Mouse (Mus musculus) layer of hippocampus, adult 11-12 months (tissue): ENCODE measurements around the gene Zbtb20.

Experiments
- DNase-seq: peaks from one replicate; pipeline ENCODE4 v3.0.0; 2022; ENCODE audit warnings: low spot score

Zbtb20 gene

DNA sequence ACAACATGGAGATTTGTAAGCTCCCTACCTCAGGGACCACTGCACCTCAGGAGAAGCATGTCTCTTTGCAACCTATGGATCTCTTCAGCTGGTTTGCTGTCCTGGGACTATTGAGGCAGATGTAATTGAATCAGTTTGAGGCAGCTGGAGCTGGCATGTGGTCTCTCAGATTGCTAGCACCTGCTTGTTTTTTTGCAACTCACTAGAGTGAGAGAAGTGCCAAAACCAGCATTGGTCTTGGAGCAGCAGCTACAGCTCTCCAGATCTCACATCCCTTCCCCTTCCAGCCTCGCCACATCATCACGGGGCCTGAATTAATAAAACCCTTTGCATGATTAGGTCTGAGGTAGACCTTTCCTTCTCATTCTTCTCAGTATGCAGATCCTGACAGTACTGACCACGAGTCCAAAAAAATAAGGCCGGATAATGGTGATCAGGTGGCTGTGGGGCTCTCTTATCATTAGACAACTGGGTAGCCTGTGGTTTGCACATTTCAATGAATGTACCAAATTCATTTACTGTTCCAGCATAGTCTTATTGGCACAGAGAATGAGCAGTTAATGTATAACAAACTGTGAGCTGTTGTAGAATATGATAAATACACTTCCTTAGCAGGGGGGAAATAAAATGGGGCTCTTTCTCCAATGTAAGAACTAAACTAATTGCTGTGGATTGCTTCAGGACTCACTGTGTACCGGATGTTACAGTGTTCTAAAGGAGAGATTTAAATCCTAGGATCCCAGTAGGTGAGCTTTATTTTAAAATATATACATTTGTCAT, 205.4 kb downstream of the Zbtb20 start:
- peak; percentile 28 for DNase-seq

DNA sequence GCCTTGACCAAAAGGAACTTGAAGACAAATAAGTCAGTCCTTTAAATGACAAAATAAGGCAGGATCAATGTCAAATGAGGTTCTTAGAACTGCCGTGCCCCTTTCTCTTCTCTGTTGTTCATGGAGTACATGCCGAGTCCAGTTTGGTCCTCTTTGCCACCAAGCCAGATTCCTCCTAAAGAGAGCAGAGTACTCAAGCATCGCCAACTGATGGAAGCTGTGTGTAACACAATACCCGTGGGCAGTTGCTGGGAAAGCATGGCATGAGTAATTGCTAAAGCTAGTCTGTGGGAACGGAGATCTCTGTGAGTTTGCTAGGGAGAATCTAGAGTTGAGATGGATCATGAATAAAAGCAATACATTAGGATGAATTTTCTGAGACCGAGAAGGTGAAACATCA, 206.3 kb downstream of the Zbtb20 start:
- no peak for DNase-seq

DNA sequence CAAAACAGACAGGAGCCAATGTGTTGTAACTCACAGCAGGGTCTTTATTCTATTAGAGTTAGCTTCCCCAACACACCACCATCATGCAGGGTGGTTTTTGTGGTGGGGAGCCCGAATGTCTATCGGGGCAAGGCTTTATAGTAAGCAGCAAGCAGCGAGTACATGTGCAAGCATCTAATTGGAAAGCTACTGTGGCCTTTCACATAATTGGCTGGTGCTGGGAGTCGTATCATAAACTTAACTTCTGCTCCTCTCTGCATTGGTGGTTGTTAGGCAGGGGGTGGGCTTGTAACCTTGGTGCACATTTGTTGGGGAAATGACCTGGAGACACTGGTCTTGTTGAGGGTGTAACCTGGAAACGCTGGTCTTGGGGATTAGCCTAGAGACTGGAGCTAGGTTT, 207.1 kb downstream of the Zbtb20 start:
- no peak for DNase-seq

DNA sequence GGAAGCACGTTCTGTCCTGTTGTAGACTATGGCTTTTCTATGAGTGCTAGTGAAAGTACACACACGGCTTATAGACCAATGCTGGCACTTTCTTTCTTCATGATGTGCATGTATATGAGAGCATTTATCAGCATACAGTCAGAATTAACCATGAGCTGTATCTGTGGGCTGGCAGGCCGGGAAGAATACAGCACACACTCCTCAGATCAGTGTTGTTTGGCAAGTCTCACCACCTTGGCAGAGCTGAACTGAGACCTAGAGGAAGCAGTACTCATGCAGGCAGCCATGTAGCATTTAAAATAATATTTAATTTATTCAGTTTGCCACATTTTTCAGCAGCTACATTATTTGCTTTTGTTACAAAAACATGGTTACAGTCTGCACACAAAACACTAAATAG, 214.5 kb downstream of the Zbtb20 start:
- no peak for DNase-seq

DNA sequence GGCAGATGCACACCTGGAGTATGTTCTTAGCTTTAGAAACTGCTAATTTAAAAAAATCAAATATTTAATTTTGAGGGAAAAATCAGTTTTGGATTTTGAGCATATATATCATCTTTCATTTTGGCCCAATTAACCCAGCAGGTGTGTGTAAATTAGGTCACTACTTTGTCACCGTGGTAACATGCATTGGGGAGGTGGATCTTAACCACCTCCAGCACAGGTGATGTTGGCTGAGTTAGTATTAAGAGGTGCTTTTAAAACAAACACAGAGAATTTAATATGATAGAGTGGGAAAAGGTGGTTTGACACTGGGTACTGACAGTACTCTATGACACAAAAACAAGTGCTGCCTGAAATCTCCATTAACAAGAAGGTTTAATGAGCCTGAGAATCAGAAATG, 218.5 kb downstream of the Zbtb20 start:
- DNase-seq, result no peak

DNA sequence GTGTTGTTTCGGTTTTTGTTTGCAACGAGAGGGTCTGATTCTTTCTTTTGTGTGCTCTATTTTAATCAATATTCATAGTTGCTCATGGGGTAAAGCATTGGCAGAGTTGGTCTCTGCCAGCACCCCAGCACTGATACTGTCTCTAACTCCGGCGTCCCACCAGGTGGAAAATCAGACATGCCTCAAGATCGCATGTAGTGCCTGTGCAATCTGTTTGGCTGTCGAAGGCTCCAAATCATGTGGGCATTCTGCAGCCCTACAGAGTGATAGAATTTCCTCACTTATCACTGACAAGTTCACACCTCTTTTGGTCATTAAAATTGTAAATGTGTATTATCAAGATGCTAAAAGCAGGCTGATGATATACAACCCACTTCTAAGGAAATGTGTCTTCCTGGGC, 219.1 kb downstream of the Zbtb20 start:
- no peak for DNase-seq

DNA sequence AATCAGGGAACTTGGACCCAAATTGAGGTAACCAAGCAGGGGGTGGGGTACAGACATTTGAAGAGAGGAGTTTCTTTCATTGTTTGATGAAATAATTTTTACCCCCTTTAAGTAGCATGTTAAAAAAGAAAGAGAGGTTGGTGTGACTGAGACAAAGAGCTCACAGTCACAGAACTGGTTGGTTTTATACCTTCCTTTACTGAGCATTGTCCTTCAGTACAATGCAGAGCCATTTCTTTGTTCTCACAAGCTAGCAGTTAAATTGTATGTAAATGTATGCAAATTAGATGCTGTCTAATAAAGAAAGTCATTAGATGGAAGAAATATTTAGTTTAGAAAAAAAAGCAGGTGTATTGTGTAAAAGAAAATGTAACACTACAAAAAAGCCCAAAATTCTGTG, 220.4 kb downstream of the Zbtb20 start:
- DNase-seq, result no peak

DNA sequence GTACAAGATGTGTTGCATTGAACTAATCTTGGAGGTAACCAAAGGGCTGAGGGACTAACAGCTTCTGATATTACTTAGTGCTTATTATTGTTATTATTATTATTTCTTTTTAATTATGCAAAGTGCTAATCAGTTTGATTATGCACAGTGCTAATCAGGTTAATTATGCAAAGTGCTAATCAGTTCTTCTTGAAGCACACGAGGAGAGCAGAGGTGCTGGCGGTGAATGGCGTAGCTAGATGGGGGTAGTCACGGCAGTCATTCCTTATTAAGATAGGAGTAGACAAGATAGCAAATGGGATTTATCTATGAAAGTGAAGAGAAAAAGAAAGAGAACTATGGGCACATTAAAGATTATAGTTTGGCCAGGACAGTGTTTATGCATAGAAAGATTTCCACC, 222.5 kb downstream of the Zbtb20 start:
- no peak for DNase-seq

DNA sequence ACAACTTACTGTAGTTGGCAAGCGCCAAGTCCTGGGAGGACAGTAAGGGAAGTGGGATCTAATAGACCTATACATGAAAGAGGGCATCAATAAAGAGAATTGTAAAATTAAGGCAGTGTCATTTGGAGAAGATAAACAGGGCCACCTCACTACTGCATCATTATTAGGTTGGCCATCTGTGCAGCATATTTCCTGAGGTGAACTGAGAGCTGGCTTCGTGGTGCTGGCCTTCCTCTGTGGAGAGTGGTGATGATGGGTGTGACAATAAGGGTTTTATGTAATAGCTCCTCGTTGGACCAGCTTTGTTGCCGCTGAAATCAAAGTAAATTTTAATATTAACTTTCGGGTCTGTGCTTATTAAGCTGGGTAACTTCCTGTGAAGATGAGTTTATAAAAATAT, 223.0 kb downstream of the Zbtb20 start:
- DNase-seq, result no peak

DNA sequence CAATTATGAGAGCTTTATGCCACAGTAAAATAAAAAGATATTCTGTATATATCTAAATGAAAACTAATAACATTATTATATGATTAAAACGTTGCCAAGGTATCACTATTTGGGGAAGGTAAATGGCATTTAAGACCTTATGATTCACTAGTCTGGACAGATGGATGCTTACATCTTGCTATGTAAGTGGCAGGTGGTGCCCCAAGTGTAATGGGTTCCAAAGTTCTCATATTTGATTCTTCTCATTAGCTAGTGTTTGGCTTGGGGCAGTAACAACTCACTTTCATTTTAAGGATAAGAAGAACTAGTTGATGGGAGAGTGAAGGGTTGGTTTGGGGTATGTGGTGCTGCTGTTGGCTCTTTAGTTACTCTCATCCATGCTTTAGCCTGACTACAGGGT, 235.6 kb downstream of the Zbtb20 start:
- no peak for DNase-seq

DNA sequence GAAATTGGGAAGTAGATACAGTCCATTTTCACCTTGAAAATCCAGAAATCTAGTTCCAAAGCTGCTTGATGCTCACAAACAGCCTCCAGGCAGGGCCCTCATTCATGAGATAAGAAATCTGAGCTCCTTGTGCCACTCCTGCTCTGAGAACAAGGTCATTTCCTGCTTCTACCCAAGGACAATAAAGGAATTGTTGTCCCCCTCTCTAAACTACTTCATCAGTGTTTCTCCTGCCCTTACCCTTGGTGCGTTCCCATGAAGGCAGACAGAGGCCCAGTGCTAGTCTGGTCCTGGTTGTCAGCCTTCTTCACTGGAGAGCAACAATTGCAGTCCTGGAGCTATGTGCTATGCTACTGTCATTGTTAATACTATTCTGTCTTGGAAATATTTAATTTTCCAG, 238.3 kb downstream of the Zbtb20 start:
- DNase-seq, result no peak

DNA sequence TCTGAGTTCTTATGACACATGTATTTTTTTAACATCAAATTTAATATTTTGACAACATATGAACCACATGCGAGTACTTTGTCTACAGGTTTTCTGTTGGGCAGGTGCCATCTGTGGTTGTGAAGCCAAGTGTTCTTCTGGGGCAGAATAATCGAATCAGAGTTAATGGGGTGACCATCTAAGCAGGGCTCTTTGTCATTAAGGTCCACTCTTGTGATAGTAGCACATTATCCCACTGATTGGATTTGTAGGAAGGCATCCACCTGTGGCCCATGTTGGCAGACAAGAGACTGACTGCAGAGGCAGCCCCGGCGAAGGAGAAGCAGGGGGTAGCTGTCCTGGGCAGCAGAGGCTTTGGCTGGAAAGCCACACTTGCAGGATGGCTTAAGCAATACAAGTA, 254.3 kb downstream of the Zbtb20 start:
- no peak for DNase-seq

DNA sequence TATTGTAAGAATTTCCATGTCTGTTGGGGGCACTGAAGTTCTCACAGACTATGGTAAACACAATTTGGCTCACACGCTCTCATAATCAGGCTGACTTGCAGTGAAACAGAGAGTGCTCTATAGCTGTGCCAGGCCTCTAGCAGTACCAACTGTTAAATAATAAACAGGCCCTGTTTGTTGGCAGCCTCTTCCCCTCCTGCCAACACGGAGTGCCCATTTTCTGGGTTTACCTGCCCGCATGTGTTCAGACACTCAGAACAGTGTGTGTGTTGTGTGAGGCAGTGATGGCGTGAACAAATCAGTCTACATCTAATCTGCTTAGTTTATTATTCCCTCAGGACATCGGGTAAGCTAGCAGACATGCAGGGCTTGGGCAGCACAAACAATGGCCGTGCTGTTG, 254.9 kb downstream of the Zbtb20 start:
- peak; percentile 69 for DNase-seq

DNA sequence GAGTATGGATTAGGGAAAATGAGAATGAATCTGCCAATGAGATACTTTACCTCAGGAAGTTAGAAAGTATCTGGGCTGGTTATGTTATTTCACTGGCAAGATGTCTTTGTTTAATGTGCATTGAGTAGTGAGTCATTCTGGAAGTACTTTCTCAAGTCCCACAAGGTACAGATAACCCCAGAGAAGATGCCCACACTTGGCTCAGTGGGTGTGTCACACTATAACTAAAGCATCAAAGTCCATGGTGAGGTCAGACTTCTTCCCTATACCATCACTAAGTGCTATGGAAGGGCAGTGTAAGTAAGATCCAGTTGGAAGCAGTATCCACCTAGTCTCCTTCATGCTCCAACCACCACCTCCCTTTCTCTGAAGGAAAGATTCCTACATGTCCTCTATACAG, 255.4 kb downstream of the Zbtb20 start:
- DNase-seq, result no peak

DNA sequence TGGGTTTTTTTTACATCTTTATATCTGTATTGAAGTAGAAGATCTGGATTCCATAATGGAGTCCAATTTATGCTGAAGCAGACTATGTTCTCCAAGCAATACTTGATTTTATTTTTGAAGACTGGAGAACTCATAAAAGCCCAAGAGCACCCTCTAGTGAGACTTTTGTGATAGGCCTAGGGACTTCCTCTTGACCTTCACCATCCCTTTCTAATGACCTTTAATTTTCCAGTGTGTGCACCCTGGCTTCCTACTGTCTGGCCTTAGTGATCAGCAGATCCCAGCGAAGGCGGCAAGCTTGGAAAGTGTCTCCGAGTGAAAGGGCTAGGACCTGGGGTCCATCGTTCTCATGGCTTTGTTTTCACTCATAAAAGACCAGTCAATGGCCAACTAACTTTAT, 292.8 kb downstream of the Zbtb20 start:
- peak; percentile 22 for DNase-seq

DNA sequence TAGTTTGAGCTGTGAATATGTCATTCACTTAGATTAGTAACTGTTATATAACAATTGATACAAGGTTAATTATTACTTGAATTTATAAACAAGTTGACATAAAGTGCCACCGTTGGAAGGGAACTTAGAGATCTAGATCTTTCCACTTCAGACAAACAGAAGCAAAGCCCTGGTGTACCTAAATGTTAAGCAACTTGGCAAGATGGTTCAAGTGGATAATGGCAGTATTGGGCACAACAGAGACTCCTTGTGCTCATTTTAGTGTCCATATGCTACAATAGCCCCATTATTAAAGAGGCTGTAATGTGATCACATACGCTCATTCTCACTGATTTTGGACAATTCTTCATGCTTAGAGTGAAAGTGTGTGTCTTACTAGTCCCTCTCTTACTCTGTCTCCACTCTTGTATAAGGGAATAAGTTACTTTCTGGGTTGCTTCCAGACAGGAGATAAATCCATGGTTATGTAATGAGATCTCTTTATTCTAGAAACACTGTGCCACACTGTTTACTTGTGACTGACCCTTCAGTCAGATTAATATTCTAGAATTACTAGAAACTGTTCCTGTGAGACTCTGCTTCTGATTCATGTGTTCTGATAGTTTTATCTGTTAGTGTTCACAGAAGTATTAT, 293.7 kb downstream of the Zbtb20 start:
- no peak for DNase-seq

DNA sequence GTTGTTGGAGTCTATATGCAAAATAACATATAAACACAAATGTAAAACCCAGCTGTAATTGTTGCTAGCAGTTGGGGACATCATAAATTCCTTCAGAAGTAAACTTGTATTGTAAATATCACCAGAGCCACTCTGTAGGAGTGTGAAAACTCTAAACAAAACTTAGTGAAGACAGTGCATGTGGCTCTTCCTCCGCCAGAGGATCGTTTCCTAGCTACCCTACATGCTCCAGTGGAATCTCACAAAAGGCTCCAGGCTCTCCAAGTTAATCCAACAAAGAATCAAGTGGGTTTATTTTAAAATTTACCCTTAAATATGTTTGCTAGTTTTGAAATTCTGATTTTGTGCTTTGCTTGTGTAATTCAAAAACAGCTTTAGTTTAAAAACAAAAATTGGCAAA, 296.5 kb downstream of the Zbtb20 start:
- DNase-seq, result no peak

DNA sequence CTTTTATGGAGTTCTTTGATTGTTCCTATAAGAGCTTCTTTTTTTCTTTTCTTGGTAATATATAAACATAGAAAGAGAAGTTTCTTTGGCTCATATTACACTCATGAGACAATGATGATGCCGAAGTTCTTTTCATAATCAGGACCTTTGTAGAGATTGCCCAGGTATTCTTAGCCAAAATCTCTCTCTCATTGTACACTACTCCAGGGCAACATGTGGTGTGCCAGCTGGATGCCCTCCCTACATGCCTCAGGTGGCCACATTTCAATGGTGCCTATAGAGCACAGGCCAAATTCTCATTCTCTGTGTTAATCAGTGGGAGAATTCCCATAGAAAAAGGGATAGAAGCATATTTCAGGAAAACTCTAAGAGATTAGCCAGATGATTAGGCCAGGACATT, 297.2 kb downstream of the Zbtb20 start:
- DNase-seq, result no peak

DNA sequence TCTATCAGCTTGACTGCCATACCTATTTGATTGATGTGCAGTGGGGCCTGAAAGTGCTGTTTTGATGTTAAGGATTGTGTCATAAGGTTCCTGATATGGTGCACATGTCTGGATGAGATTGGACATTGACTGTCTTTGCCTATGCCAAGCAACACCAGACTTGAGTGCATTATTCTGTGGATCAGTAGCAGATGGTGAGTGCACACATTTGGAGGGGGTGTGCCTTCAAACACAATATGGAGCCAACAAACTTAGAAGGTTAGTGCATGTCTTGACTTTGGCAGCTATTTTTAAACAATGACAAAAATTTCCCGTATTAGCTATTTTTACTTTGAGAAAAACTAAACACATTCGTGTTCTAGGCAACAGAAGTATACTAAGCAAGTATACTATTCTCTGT, 299.1 kb downstream of the Zbtb20 start:
- DNase-seq, result peak; percentile 31

DNA sequence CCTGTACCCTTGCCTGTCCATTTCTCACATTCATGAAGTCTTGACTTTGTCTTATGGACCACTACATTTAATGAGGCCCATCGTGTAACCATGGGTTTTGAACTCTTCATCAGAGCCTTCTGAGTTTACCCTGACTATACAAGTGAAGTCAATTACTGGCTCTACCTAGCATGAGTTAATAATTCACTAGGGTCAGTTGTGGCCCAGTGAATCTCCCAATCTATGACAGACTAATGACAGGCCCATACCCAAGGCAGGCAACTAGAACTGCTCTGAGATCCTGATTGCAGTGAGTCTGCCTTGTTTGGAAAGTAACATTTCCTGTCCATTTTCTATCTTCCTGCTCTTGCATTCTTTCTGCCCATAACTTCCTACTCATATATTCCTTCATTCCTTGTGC, 305.4 kb downstream of the Zbtb20 start:
- no peak for DNase-seq

DNA sequence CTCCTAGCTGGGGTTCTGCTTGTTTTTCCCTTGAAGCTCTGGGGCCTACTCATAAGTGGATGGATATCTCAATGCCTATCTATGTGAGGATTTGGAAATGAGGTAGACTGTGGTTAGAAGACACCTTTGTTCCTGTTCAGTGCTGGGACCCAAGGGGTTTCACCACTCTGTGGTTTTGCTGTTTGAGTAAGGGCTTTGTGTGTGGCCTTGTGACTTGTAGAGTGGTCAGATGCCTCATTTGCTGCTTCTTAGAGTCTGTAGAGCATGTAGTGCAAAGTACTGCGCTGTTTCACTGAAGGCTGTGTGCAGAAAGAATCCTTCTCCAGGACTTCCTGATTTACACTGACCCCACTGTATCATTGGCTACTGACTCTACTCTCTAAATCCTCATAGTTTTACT, 314.7 kb downstream of the Zbtb20 start:
- DNase-seq, result no peak

DNA sequence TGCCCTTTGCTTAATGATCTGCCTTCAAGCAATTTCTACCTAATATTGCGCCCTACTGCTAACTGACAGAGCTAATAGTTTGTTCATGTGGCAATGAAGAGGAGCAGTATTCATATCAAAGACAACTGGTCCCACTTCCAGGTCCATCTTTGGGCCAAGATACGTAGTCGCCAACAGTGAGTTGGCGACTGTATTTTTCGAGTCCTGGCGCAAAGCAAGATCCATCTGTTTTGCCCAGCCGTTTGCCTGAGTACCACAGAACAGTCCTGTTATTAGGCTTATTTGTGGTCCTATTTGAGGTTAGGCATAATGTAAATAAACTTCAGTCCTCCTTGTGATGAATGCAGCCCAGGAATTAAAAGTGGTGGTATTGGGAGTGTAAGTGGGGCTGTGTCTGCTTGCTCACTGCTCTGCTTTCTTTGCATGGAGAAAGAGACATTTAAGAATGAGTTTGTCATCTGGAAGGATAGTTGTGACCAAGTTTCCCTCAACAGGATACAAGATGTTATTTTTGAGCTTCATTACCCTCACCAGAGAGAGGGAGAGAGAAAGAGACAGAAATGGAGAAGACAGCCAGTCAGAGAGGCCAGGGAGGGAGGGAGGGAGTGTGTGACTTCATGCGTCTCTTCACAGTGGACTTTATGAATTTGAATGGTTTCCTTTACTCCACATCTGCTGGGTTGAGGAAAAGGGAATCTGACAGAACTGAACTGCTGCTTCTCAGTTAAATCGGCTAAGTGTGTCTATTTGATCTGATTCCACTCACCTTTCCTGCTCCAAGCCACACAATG, 315.6 kb downstream of the Zbtb20 start:
- no peak for DNase-seq

DNA sequence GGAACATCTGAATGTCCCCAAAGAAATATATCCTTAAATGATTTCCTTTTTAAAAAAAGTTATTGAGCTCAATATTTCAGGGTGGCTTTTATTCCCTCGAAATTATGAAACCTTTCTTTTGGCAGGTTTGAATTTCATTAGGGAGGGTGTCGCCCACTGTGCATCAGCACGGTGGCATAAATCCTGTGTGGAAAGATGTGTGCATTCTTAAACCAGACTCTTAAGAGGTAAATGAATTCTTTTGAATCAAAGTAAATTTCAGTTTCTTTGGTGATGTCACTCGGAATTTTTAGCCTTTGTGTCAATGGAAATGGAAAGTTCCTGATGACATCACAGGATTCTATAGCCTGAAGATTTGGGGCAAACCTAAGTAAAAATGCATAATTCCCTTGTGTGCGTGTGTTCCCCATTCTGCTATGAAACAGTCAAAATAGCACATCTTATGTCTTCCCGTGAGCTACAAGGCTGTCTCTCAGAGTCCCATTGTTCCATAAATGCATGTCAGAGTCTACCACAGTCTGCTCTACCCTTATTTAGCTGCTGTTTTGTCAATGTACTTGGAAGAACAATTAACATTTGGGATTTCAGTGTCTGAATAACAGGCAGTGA, 318.1 kb downstream of the Zbtb20 start:
- no peak for DNase-seq
